Mouse (Mus musculus) embryonic facial prominence, embryonic 11.5 days (tissue): ENCODE results near the gene Ap1ar. TPM values are rescaled to one million over a fixed set of nuclear protein-coding genes. Genes with fewer than 3 reads are reported as not detected.

Experiments
- ATAC-seq: fragments of 200-750 bp; cut with Nextera tagmentation; replicated peaks from 2 replicates; pipeline ENCODE4 v1.8.0; 2017; ENCODE audit warnings: low read depth; ENCODE audit not compliant: insufficient number of reproducible peaks, low FRiP score, low TSS enrichment
- DNase-seq: peaks from one replicate; pipeline ENCODE4 v3.0.0-alpha.2; 2015; ENCODE audit warnings: low spot score
- H3K27ac ChIP-seq: fragments of 300-500 bp; sonication (generic); replicated peaks from 2 replicates; pipeline ENCODE4 v1.5.1; 2014; ENCODE audit warnings: mild to moderate bottlenecking, low read depth, low read length, control low read depth
- H3K27me3 ChIP-seq: fragments of 300-500 bp; sonication (generic); 2 replicates; pipeline ENCODE4 v1.6.1; 2014; ENCODE audit warnings: mild to moderate bottlenecking, low read length, moderate library complexity, mixed read lengths; ENCODE audit not compliant: control insufficient read depth, insufficient read depth
- H3K36me3 ChIP-seq: fragments of 300-500 bp; sonication (generic); replicated peaks from 2 replicates; pipeline ENCODE4 v1.6.1; 2014; ENCODE audit warnings: low read depth, mild to moderate bottlenecking, low read length, moderate library complexity, mixed read lengths; ENCODE audit not compliant: control insufficient read depth, insufficient read depth
- H3K4me1 ChIP-seq: fragments of 300-500 bp; sonication (generic); 2 replicates; pipeline ENCODE4 v1.6.1; 2014; ENCODE audit warnings: low read length, mixed read lengths; ENCODE audit not compliant: control insufficient read depth, insufficient read depth
- H3K4me2 ChIP-seq: fragments of 300-500 bp; sonication (generic); 2 replicates; pipeline ENCODE4 v1.6.1; 2014; ENCODE audit warnings: low read depth, mild to moderate bottlenecking, control low read depth, low read length, moderate library complexity
- H3K4me3 ChIP-seq: fragments of 300-500 bp; sonication (generic); 2 replicates; pipeline ENCODE4 v1.5.1; 2014; ENCODE audit warnings: low read depth, low read length, control low read depth
- H3K9ac ChIP-seq: fragments of 300-500 bp; sonication (generic); replicated peaks from 2 replicates; pipeline ENCODE4 v1.6.1; 2014; ENCODE audit warnings: mild to moderate bottlenecking, control low read depth, low read length
- H3K9me3 ChIP-seq: fragments of 300-500 bp; sonication (generic); replicated peaks from 2 replicates; pipeline ENCODE4 v1.6.1; 2016; ENCODE audit warnings: mild to moderate bottlenecking, low read length, inconsistent platforms, mixed read lengths; ENCODE audit not compliant: control insufficient read depth
- WGBS: fragments of 180-500 bp; shearing (Covaris S2); extraction: QIAGEN DNeasy Blood & Tissue Kit; methylation state at CpG from one replicate; pipeline ENCODE4 v1.1.7; 2014; 5-methylcytosine and 5-hydroxymethylcytosine counted together
- polyA plus RNA-seq: library from polyadenylated mRNA; unstranded; fragments of >200 nt; fragmentation: Nextera tagmentation; extraction: Ambion mirVana; gene quantifications from 2 replicates; pipeline ENCODE4 v1.2.1, GENCODE M21; 2014

Gene Ap1ar
- polyA plus RNA-seq, 1 experiment from 2014 or later = 66.9 TPM

DNA sequence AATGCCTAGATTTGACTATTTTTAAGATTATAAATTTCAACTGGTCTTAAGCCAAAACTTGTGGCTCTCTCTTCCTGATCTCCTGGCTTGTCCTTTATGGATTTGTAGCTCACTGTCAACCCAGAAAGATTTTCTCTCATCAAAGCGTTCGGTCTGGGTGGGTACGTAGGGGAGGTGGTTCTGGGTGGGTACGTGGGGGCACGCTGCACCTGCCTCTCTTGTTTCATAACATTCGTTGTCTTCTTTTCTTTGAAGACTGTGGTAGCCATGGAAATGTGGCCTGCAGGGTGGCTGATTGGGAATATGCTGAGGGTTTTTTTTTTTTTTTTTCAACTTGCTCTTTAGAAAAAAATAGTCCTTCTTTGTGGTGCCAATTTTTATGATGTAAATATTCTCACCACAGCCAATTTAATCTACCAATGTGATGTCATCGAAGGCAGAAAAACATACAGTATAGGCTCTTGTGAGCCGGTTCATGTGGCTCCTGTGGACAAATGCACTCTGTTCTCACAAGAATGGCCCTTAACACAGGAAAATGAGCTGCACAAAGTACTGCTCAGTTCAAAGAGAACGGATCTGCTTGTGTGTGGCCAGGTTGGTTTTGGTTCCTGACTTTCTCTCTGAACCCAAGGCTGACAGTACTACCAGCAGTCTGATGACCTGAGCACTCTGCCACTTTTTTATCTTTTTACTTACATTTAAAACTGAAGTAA is 30.9 kb upstream of the Ap1ar start:
- no peaks in the 10 kb centered on the region for H3K9me3 ChIP-seq
- no peak overlapping the region for H3K4me3 ChIP-seq
- ATAC-seq = no peak
- no peaks in the 10 kb centered on the region for H3K4me1 ChIP-seq
- 81% methylated on average over 9 of the region's 9 CpGs for WGBS
- no peaks in the 10 kb centered on the region for H3K36me3 ChIP-seq
- H3K27me3 ChIP-seq = no peaks in the 10 kb centered on the region
- H3K4me2 ChIP-seq = no peak overlapping the region
- H3K27ac ChIP-seq = no peak overlapping the region
- no peak overlapping the region for H3K9ac ChIP-seq
- DNase-seq = no peak

- Histone ChIP-seq H3K4me1 (no peaks in the 10 kb centered on the region), H3K27ac (no peak overlapping the region), H3K36me3 (no peaks in the 10 kb centered on the region), H3K4me3 (no peak overlapping the region), H3K9ac (no peak overlapping the region), H3K4me2 (no peak overlapping the region), H3K9me3 (no peaks in the 10 kb centered on the region), H3K27me3 (no peaks in the 10 kb centered on the region)
- no peak for DNase-seq
- 26% methylated on average over 2 of the region's 2 CpGs for WGBS
- no peak for ATAC-seq
These were observed 26.9 kb upstream of the Ap1ar start for GRCm38 (mm10) chr3:127864242-127864641.

GRCm38 (mm10) chr3:127863571-127863970 is 26.2 kb upstream of the Ap1ar start:
- no peaks in the 10 kb centered on the region for H3K27me3 ChIP-seq
- no peak overlapping the region for H3K4me2 ChIP-seq
- H3K4me1 ChIP-seq = no peaks in the 10 kb centered on the region
- DNase-seq (no peak), ATAC-seq (no peak)
- no peaks in the 10 kb centered on the region for H3K9me3 ChIP-seq
- H3K36me3 ChIP-seq = no peaks in the 10 kb centered on the region
- WGBS = 71% methylated on average over 3 of the region's 3 CpGs
- no peak overlapping the region for H3K4me3 ChIP-seq
- no peak overlapping the region for H3K9ac ChIP-seq
- no peak overlapping the region for H3K27ac ChIP-seq

DNA sequence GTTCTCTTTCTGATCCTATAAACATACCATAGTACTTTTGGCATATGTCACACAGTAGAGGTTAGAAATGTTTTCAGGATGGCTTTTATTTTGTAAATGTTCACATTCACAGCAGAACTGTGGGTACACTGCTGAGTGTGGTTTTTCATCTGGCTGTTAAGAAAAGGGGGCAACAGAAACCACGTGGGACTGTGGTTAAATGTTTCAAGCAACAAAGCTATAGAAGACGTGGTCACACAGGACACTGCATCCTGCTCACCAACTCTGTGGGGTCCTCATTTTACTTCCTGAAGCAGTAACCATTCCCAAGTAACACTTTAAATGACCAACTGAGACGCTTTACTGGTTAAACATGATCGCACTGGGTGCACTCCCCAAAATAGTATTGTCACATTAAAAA is 25.2 kb upstream of the Ap1ar start:
- no peak overlapping the region for H3K4me2 ChIP-seq
- no peak overlapping the region for H3K27ac ChIP-seq
- no peak overlapping the region for H3K4me3 ChIP-seq
- H3K9ac ChIP-seq = no peak overlapping the region
- no peaks in the 10 kb centered on the region for H3K27me3 ChIP-seq
- ATAC-seq (no peak), DNase-seq (no peak)
- no peaks in the 10 kb centered on the region for H3K36me3 ChIP-seq
- H3K4me1 ChIP-seq = no peaks in the 10 kb centered on the region
- 71% methylated on average over 4 of the region's 4 CpGs for WGBS
- H3K9me3 ChIP-seq = no peaks in the 10 kb centered on the region

GRCm38 (mm10) chr3:127861340-127861739 is 24.0 kb upstream of the Ap1ar start:
- Histone ChIP-seq H3K9ac (no peak overlapping the region), H3K27me3 (no peaks in the 10 kb centered on the region), H3K9me3 (no peaks in the 10 kb centered on the region), H3K4me2 (no peak overlapping the region), H3K4me1 (no peaks in the 10 kb centered on the region), H3K4me3 (no peak overlapping the region), H3K36me3 (no peaks in the 10 kb centered on the region), H3K27ac (no peak overlapping the region)
- 85% methylated on average over 11 of the region's 11 CpGs for WGBS
- no peak for ATAC-seq
- DNase-seq = peak; percentile 42

GRCm38 (mm10) chr3:127853431-127854206 is 16.3 kb upstream of the Ap1ar start:
- H3K9me3 ChIP-seq = no peaks in the 10 kb centered on the region
- H3K4me1 ChIP-seq = no peaks in the 10 kb centered on the region
- 19% methylated on average over 15 of the region's 15 CpGs for WGBS
- H3K27ac ChIP-seq = no peak overlapping the region
- ATAC-seq (0 out of 2 replicates have a peak, but pooled peaks have one; percentile 52), DNase-seq (peak; percentile 86)
- H3K27me3 ChIP-seq = no peaks in the 10 kb centered on the region; the same call in 1 of the 2 replicates
- H3K4me3 ChIP-seq = no peak overlapping the region
- no peaks in the 10 kb centered on the region for H3K36me3 ChIP-seq
- no peak overlapping the region for H3K4me2 ChIP-seq
- no peak overlapping the region for H3K9ac ChIP-seq

DNA sequence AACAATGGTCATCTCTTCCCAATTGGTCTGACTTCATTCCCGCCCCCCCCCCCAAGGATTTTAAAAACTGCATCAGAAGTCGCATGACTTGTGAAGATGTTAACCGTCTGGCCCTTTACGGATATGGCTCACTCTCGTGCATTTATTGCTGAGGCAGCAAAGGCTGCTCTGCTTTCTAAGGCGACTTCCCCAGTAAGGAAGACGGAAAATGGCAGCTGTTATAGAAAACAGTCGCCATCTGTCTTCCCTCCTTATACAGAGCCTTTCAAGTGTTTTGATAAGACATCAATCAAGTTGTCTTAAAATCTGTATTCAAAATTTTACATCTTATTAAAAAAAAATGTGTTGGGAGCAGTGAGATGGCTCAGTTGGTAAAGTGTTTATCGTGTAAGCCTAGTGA is 15.4 kb upstream of the Ap1ar start:
- DNase-seq (no peak), ATAC-seq (no peak)
- 84% methylated on average over 9 of the region's 9 CpGs for WGBS
- no peak overlapping the region for H3K27ac ChIP-seq
- H3K4me2 ChIP-seq = no peak overlapping the region
- no peak overlapping the region for H3K4me3 ChIP-seq
- no peaks in the 10 kb centered on the region for H3K4me1 ChIP-seq
- H3K9me3 ChIP-seq = no peaks in the 10 kb centered on the region
- no peaks in the 10 kb centered on the region; the same call in 1 of the 2 replicates for H3K27me3 ChIP-seq
- H3K36me3 ChIP-seq = no peaks in the 10 kb centered on the region
- no peak overlapping the region for H3K9ac ChIP-seq
